Mouse (Mus musculus) cerebellum, postnatal 4 days (tissue): Measurements from ENCODE around the gene Sbsn.
A peak's percentile ranks its signal among the peaks of the same experiment; 100 is the strongest.

Experiments
- DNase-seq, 2 experiments: peaks; one replicate each; pipeline ENCODE4 v3.0.0; 2022; ENCODE audit warnings: low spot score in 2 of 2, mixed read lengths in 1 of 2

The Sbsn gene

GRCm38 (mm10) chr7:30757001-30757400 is 5.7 kb downstream of the Sbsn start:
- no peak for DNase-seq

GRCm38 (mm10) chr7:30758853-30759252 is 7.6 kb downstream of the Sbsn start:
- peak in 1 of 2 experiments; percentile 38 for DNase-seq

GRCm38 (mm10) chr7:30761769-30762352 is 10.6 kb downstream of the Sbsn start:
- no peak for DNase-seq

- DNase-seq = no peak
Observed at GRCm38 (mm10) chr7:30763456-30763855, 12.2 kb downstream of the Sbsn start, which contains the start of gene Dmkn. Dmkn (plus strand) TSS chr7:30763756.

- DNase-seq = no peak
Observed at GRCm38 (mm10) chr7:30765173-30765572, 13.9 kb downstream of the Sbsn start.

GRCm38 (mm10) chr7:30766408-30766807 is 15.1 kb downstream of the Sbsn start:
- DNase-seq = no peak

- no peak for DNase-seq
Observed at GRCm38 (mm10) chr7:30769236-30769635, 18.0 kb downstream of the Sbsn start.

GRCm38 (mm10) chr7:30776104-30776503 is 24.8 kb downstream of the Sbsn start:
- no peak for DNase-seq

- DNase-seq = no peak
Observed at GRCm38 (mm10) chr7:30777081-30777579, 25.9 kb downstream of the Sbsn start.

GRCm38 (mm10) chr7:30777911-30778310 is 26.6 kb downstream of the Sbsn start:
- no peak for DNase-seq

GRCm38 (mm10) chr7:30781792-30782191 is 30.5 kb downstream of the Sbsn start:
- no peak for DNase-seq

- DNase-seq = no peak
Observed at GRCm38 (mm10) chr7:30782658-30783057, 31.4 kb downstream of the Sbsn start.

- DNase-seq = no peak
Observed at GRCm38 (mm10) chr7:30785154-30785553, 33.9 kb downstream of the Sbsn start.

GRCm38 (mm10) chr7:30785721-30786546 is 34.7 kb downstream of the Sbsn start:
- peak in 1 of 2 experiments; percentile 13 for DNase-seq

- DNase-seq = no peak
Observed at GRCm38 (mm10) chr7:30787377-30788022, 36.2 kb downstream of the Sbsn start, which contains the start of gene Krtdap. Krtdap (plus strand) TSS chr7:30787896.

GRCm38 (mm10) chr7:30790141-30790540 is 38.9 kb downstream of the Sbsn start:
- no peak for DNase-seq

GRCm38 (mm10) chr7:30791921-30792320 is 40.6 kb downstream of the Sbsn start:
- no peak for DNase-seq

- no peak for DNase-seq
Observed at GRCm38 (mm10) chr7:30794921-30795320, 43.6 kb downstream of the Sbsn start.

- no peak for DNase-seq
Observed at GRCm38 (mm10) chr7:30796790-30797189, 45.5 kb downstream of the Sbsn start.

- no peak for DNase-seq
Observed at GRCm38 (mm10) chr7:30800653-30801052, 49.4 kb downstream of the Sbsn start.

GRCm38 (mm10) chr7:30803256-30803655 is 52.0 kb downstream of the Sbsn start:
- no peak for DNase-seq

- no peak for DNase-seq
Observed at GRCm38 (mm10) chr7:30804026-30804715, 52.9 kb downstream of the Sbsn start.
